Mouse (Mus musculus): ENCODE data around the gene Foxl1. TPM values are rescaled to one million over a fixed set of nuclear protein-coding genes. Genes with fewer than 3 reads are reported as not detected.

Foxl1 gene
- polyA plus RNA-seq, 1 experiment from 2014 or later, result 3.3 TPM

DNA sequence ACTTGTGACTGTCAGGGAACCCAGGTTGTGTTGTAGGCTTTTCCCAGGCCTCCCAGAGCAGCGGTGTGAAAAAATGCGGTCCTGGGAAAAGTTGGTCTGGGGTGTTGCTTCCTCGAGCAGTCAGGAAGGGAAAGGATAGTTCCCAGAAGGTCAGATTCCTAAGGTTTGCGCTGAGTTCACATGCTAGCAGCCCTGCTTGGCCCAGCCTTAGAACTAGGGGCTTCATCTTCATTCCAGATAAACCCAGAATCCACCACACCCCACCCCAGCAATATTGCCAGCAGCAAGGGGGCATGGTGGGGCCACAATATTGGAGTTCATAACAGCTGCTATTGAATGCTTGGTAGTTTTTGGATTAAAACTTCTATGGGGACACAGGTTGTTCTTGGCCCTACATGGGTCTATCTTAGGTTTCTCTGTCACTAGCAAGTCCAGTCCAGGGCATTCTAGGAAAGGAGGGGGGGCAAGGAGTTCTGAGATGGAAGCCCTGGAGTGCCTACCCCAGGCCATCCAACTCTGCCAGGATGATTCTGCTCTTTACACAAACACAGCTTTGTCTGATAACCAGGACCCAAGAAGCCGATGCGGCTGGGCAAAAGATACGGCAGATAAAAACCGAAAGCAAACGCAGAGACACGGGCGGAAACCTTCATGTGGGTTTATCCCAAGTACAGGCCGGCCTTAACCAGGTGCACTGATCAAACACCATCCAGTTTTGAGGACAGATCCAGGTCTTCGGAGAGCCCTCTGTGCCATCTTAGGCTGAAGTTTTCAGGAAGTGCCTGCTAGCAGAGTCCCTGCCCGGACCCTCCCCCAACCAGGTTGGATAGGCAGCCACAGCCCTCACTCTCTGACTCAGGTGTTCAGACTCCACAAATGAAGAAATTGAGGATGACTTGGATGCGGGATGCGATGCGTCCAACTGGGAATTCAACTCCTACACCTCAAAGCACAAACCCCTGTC is 7.0 kb upstream of the Foxl1 start:
- no peak overlapping the region for H3K4me2 ChIP-seq (ENCODE audit: low read depth, low read length)
- no peaks in the 10 kb centered on the region for H3K36me3 ChIP-seq (ENCODE audit: control insufficient read depth, insufficient read depth, low read length)
- H3K4me1 ChIP-seq (replicated peaks; ENCODE audit: control insufficient read depth, insufficient read depth, low read length), result peaks cover 19% of the 10 kb centered on the region
- peaks cover 92% of the 10 kb centered on the region for H3K27me3 ChIP-seq (ENCODE audit: control insufficient read depth, insufficient read depth, low read depth, low read length)
- no peak overlapping the region; the same call in 1 of the 2 replicates for H3K4me3 ChIP-seq (ENCODE audit: low read length)
- no peak overlapping the region for H3K27ac ChIP-seq (ENCODE audit: low read length)
- H3K9me3 ChIP-seq (ENCODE audit: control insufficient read depth, low read length), result no peaks in the 10 kb centered on the region
- 39% methylated on average over 17 of the region's 17 CpGs for WGBS
- no peak overlapping the region for H3K9ac ChIP-seq (ENCODE audit: low read length)
- ATAC-seq (ENCODE audit: low read depth), result no peak

- H3K4me1 ChIP-seq (replicated peaks; ENCODE audit: control insufficient read depth, insufficient read depth, low read length), result peaks cover 24% of the 10 kb centered on the region
- H3K27me3 ChIP-seq (ENCODE audit: control insufficient read depth, insufficient read depth, low read depth, low read length), result peaks cover 95% of the 10 kb centered on the region
- H3K9me3 ChIP-seq (ENCODE audit: control insufficient read depth, low read length), result no peaks in the 10 kb centered on the region
- H3K4me2 ChIP-seq (ENCODE audit: low read depth, low read length), result no peak overlapping the region
- no peak overlapping the region for H3K9ac ChIP-seq (ENCODE audit: low read length)
- H3K27ac ChIP-seq (ENCODE audit: low read length), result no peak overlapping the region
- no peaks in the 10 kb centered on the region for H3K36me3 ChIP-seq (ENCODE audit: control insufficient read depth, insufficient read depth, low read length)
- no peak overlapping the region for H3K4me3 ChIP-seq (ENCODE audit: low read length)
- WGBS, result 43% methylated on average over 8 of the region's 8 CpGs
- ATAC-seq (ENCODE audit: low read depth), result no peak
Observed at GRCm38 (mm10) chr8:121121704-121122103, 6.0 kb upstream of the Foxl1 start.

- H3K9ac ChIP-seq (ENCODE audit: low read length), result no peak overlapping the region
- no peak overlapping the region for H3K4me3 ChIP-seq (ENCODE audit: low read length)
- 52% methylated on average over 7 of the region's 7 CpGs for WGBS
Observed at GRCm38 (mm10) chr8:121122368-121122767, 5.4 kb upstream of the Foxl1 start.

GRCm38 (mm10) chr8:121123113-121123512 is 4.6 kb upstream of the Foxl1 start:
- H3K9me3 ChIP-seq (ENCODE audit: control insufficient read depth, low read length), result no peaks in the 10 kb centered on the region
- no peak overlapping the region for H3K9ac ChIP-seq (ENCODE audit: low read length)
- peaks cover 24% of the 10 kb centered on the region for H3K4me1 ChIP-seq (replicated peaks; ENCODE audit: control insufficient read depth, insufficient read depth, low read length)
- H3K4me3 ChIP-seq (ENCODE audit: low read length), result no peak overlapping the region
- H3K27me3 ChIP-seq (ENCODE audit: control insufficient read depth, insufficient read depth, low read depth, low read length), result peaks cover 94% of the 10 kb centered on the region
- H3K36me3 ChIP-seq (ENCODE audit: control insufficient read depth, insufficient read depth, low read length), result no peaks in the 10 kb centered on the region
- no peak for ATAC-seq (ENCODE audit: low read depth)
- H3K4me2 ChIP-seq (ENCODE audit: low read depth, low read length), result no peak overlapping the region
- no peak overlapping the region for H3K27ac ChIP-seq (ENCODE audit: low read length)
- WGBS, result 61% methylated on average over 2 of the region's 2 CpGs

More at GRCm38 (mm10) chr8:121122368-121122767, 5.4 kb upstream of the Foxl1 start:
- H3K36me3 ChIP-seq (ENCODE audit: control insufficient read depth, insufficient read depth, low read length), result no peaks in the 10 kb centered on the region
- no peak overlapping the region for H3K27ac ChIP-seq (ENCODE audit: low read length)
- H3K4me1 ChIP-seq (replicated peaks; ENCODE audit: control insufficient read depth, insufficient read depth, low read length), result peaks cover 22% of the 10 kb centered on the region
- ATAC-seq (ENCODE audit: low read depth), result no peak
- H3K9me3 ChIP-seq (ENCODE audit: control insufficient read depth, low read length), result no peaks in the 10 kb centered on the region
- no peak overlapping the region for H3K4me2 ChIP-seq (ENCODE audit: low read depth, low read length)
- peaks cover 94% of the 10 kb centered on the region for H3K27me3 ChIP-seq (ENCODE audit: control insufficient read depth, insufficient read depth, low read depth, low read length)

DNA sequence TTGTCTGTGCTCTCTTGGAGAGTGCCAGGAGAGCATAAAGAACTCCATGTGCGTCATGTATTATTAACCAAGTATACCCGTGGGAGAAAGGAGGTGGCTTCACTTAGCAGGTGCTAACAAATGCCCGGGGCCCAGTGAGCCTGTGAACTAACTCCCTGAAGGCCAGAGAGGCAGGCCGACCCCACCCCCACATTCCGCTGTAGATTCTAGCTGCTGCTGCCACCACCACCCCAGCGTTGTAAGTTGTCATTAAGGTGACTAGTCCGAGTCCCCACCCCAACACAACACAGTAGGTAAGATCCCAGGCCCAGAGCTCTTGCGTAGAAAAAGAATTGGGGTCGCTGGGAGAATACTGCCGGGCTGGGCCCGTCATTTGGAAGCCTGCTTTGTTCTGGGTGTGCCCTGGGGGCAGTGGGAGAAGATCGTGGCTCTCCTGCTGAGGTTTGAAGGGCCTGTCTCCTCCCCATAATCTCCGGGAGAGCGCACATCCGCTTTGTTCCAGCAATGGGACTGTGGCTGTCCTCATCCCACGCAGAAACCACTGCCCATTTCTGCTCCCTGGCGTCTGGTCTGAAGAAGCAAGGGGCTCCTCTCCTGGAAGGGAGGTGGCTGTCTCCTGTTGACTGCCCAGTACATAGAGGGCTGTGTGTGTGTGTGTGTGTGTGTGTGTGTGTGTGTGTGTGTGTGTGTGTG is 3.0 kb upstream of the Foxl1 start:
- no peak; the same call in 1 of the 2 replicates for ATAC-seq (ENCODE audit: low read depth)
- Histone ChIP-seq H3K9ac (ENCODE audit: low read length) (no peak overlapping the region), H3K27ac (ENCODE audit: low read length) (no peak overlapping the region)

DNA sequence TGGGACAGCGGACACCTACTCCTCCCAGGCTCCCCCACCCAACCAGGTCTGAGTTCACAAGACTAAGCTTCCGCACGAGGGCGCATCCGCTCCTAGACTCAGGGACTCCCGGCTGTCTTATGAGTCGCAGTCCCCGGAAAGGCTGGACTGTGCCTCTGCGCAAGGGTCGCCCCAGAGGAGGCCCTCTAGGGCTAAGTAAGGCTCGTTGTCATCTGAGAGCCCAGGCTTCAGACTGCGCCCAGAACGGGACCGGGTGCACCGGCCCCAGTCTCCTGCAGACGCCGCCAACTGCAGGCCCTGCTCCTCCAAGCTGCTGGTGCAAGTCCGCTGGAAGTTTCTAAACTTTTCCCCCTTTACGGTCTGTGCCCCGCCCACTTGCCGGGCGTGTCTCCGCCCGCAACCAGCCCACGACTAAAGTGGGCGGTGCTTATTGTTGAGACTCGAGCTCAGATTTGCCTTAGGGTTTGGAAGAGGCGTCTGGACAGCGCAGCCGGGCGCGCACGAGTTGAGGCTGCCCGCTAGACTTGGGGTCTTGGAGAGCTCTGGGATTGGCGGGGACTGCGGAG is 2.3 kb upstream of the Foxl1 start:
- peak overlapping the region; percentile 48 for H3K4me3 ChIP-seq (ENCODE audit: low read length)
- H3K9ac ChIP-seq (ENCODE audit: low read length), result peak overlapping the region; percentile 61
- peak overlapping the region; percentile 75 for H3K4me2 ChIP-seq (ENCODE audit: low read depth, low read length)
- under 1% methylated on average over 35 of the region's 36 CpGs for WGBS
- H3K36me3 ChIP-seq (ENCODE audit: control insufficient read depth, insufficient read depth, low read length), result no peaks in the 10 kb centered on the region
- H3K27ac ChIP-seq (ENCODE audit: low read length), result peak overlapping the region; percentile 66
- peak; percentile 67 for ATAC-seq (ENCODE audit: low read depth)
- peaks cover 32% of the 10 kb centered on the region for H3K4me1 ChIP-seq (replicated peaks; ENCODE audit: control insufficient read depth, insufficient read depth, low read length)
- peaks cover 95% of the 10 kb centered on the region for H3K27me3 ChIP-seq (ENCODE audit: control insufficient read depth, insufficient read depth, low read depth, low read length)
- H3K9me3 ChIP-seq (ENCODE audit: control insufficient read depth, low read length), result no peaks in the 10 kb centered on the region

More for the DNA sequence above, 3.0 kb upstream of the Foxl1 start:
- Histone ChIP-seq H3K4me2 (ENCODE audit: low read depth, low read length) (peak overlapping the region; percentile 75), H3K27me3 (ENCODE audit: control insufficient read depth, insufficient read depth, low read depth, low read length) (peaks cover 96% of the 10 kb centered on the region), H3K36me3 (ENCODE audit: control insufficient read depth, insufficient read depth, low read length) (no peaks in the 10 kb centered on the region), H3K4me1 (replicated peaks; ENCODE audit: control insufficient read depth, insufficient read depth, low read length) (peaks cover 32% of the 10 kb centered on the region), H3K4me3 (ENCODE audit: low read length) (no peak overlapping the region), H3K9me3 (ENCODE audit: control insufficient read depth, low read length) (no peaks in the 10 kb centered on the region)
- whole genome bisulfite sequencing, result 9% methylated on average over 17 of the region's 17 CpGs

- peak overlapping the region; percentile 75 for H3K4me2 ChIP-seq (ENCODE audit: low read depth, low read length)
- H3K9me3 ChIP-seq (ENCODE audit: control insufficient read depth, low read length), result no peaks in the 10 kb centered on the region
- ATAC-seq (ENCODE audit: low read depth), result no peak
- no peak overlapping the region for H3K27ac ChIP-seq (ENCODE audit: low read length)
- peak overlapping the region; percentile 61; the same call in 1 of the 2 replicates for H3K9ac ChIP-seq (ENCODE audit: low read length)
- H3K4me3 ChIP-seq (ENCODE audit: low read length), result peak overlapping the region; percentile 48
- H3K27me3 ChIP-seq (ENCODE audit: control insufficient read depth, insufficient read depth, low read depth, low read length), result peaks cover 94% of the 10 kb centered on the region
- 2% methylated on average over 6 of the region's 6 CpGs for WGBS
- H3K4me1 ChIP-seq (replicated peaks; ENCODE audit: control insufficient read depth, insufficient read depth, low read length), result peaks cover 32% of the 10 kb centered on the region
- H3K36me3 ChIP-seq (ENCODE audit: control insufficient read depth, insufficient read depth, low read length), result no peaks in the 10 kb centered on the region
Observed at GRCm38 (mm10) chr8:121126191-121126590, 1.5 kb upstream of the Foxl1 start.

GRCm38 (mm10) chr8:121126694-121127093 is 1.0 kb upstream of the Foxl1 start:
- H3K9me3 ChIP-seq (ENCODE audit: control insufficient read depth, low read length), result no peaks in the 10 kb centered on the region
- no peaks in the 10 kb centered on the region for H3K36me3 ChIP-seq (ENCODE audit: control insufficient read depth, insufficient read depth, low read length)
- WGBS, result 7% methylated on average over 6 of the region's 6 CpGs
- H3K4me1 ChIP-seq (replicated peaks; ENCODE audit: control insufficient read depth, insufficient read depth, low read length), result peaks cover 32% of the 10 kb centered on the region
- no peak overlapping the region for H3K9ac ChIP-seq (ENCODE audit: low read length)
- H3K4me2 ChIP-seq (ENCODE audit: low read depth, low read length), result peak overlapping the region; percentile 75; the same call in 1 of the 2 replicates
- H3K27ac ChIP-seq (ENCODE audit: low read length), result peak overlapping the region; percentile 23; the same call in 1 of the 2 replicates
- H3K27me3 ChIP-seq (ENCODE audit: control insufficient read depth, insufficient read depth, low read depth, low read length), result peaks cover 91% of the 10 kb centered on the region
- peak; percentile 32 for ATAC-seq (ENCODE audit: low read depth)
- H3K4me3 ChIP-seq (ENCODE audit: low read length), result peak overlapping the region; percentile 48; the same call in 1 of the 2 replicates
